Mouse (Mus musculus) activated CD4-positive, CD25-positive, alpha-beta regulatory T cell (primary cell): Measurements from ENCODE around the gene Aaas. TPM values are rescaled to one million over a fixed set of nuclear protein-coding genes. Genes with fewer than 3 reads are reported as not detected.

ENCODE experiments used
- polyA plus RNA-seq, 2 experiments: library from polyadenylated mRNA; unstranded; fragments of 100-300 nt; shearing (Covaris generic); gene quantifications; one replicate each; pipeline ENCODE4 v1.2.1; 2017

Aaas gene
- 10 to 100 TPM; 46.4 to 47.9 TPM for polyA plus RNA-seq

DNA sequence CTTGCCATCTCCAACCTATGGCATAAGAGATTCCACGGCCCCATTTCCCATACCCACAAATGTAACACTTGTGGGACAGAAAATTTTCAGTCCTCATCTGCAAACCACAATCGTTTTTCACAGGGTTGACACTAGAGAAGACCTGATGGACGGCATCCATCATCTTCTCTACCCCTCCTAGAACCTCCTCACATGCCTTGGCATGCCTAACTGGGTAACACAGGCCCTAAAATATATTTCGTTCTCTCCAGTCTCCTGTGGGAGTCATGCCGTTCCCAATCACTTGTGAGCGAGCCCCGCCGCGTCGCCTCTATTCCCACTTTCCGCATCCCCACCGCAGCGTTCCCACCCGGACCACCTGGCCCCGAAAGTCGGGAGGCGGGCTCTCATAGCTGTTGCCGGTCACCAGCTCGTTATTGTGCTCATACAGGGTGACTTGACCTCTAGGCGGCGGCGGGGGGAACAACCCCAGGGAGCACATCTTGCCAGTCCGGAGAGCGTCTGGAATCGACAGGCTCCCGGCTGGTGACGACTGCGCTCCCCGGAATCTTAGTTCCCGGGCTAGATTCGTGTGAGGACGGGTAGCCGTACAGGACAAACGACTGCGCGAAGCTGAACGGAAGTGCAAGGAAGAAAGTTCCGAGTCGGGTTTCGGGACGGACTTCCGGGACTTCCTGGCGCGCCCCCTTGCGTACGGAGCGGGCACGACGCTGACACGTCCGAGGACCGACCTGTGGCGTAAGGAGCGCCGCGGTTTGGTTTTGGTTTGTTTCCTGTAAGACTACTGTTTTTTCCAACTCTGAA, at the start of gene Aaas:
Aaas (minus strand) TSS at position 634 of the 804 bp plus-strand sequence.

GRCm38 (mm10) chr15:102366733-102367344, 16.3 kb upstream of the Aaas start, which contains the start of gene Sp7:
TSS of gene Sp7 (minus strand) at chr15:102367182.

GRCm38 (mm10) chr15:102331610-102332015, 19.0 kb downstream of the Aaas start, which contains the start of gene Myg1:
TSS of gene Myg1 (plus strand) at chr15:102331709.

GRCm38 (mm10) chr15:102326022-102326576, 24.5 kb downstream of the Aaas start, which contains the start of gene Pfdn5:
TSS of gene Pfdn5 (plus strand) at chr15:102326116.

DNA sequence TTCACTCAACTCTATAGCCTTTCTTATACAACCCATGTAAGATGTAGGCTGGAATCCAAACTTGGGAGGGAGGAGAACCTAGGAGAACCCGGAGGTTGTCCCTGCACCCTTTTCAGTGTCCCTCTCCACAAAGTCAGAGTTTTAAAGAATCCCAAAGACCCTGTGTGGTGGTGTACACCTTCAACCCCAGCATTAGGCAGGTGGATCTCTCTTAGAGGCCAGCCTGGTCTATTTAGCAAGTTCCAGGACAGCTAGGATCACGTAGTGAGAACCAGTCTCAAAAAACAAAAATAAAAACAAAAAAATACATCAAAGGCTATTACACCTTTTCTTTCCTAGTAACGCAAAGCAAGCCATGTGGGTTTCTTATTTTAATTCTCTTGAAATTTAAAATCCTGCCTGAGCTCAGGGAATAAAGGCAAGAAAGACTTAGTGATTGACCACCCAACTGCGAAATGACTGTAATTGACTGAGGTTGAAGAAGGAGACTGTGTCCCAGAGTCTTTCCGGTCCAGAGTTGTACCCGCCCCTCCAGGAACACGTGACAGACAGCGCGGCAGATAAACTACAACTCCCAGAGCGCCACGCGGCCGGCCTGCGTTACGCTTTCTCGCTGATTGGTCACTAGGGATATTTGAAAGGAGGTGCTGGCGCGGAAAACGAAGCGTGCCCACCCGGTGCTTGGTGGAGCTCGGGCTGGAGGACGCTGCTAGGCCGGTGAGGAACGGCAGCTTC, 54.8 kb downstream of the Aaas start, which contains the start of gene Espl1:
Espl1 (plus strand) TSS at position 634 of the 735 bp plus-strand sequence.

Other genes starting within 250 kb of the Aaas start
- gene Spryd3, start 214.5 kb downstream of the Aaas start, polyA plus RNA-seq, result 10 to 100 TPM; 55.1 to 60.3 TPM
- under 1 TPM in 1 of 2 experiments, not detected in 1; 0.33 TPM for gene Igfbp6, start 206.4 kb downstream of the Aaas start, polyA plus RNA-seq
- gene Soat2, start 200.2 kb downstream of the Aaas start, polyA plus RNA-seq, result 1 to 10 TPM in 1 of 2 experiments, under 1 TPM in 1; 0.87 to 4.3 TPM
- 100 to 1,000 TPM in 1 of 2 experiments, 10 to 100 TPM in 1; 82.9 to 100 TPM for gene Zfp740, start 147.5 kb downstream of the Aaas start, polyA plus RNA-seq
- 10 to 100 TPM; 11.0 to 21.9 TPM for gene Csad, start 146.0 kb downstream of the Aaas start, polyA plus RNA-seq
- gene Itgb7, start 118.8 kb downstream of the Aaas start, polyA plus RNA-seq, result 1,000 to 10,000 TPM in 1 of 2 experiments, 100 to 1,000 TPM in 1; 949 to 1,884 TPM
- 10 to 100 TPM; 28.5 to 42.8 TPM for gene Rarg, start 93.3 kb downstream of the Aaas start, polyA plus RNA-seq
- not detected for gene Gm9918, start 80.2 kb downstream of the Aaas start, polyA plus RNA-seq
- gene Mfsd5, start 71.3 kb downstream of the Aaas start, polyA plus RNA-seq, result 100 to 1,000 TPM; 108 to 122 TPM
- gene Espl1, start 54.5 kb downstream of the Aaas start, polyA plus RNA-seq, result 1 to 10 TPM; 2.4 to 3.3 TPM
- 100 to 1,000 TPM; 468 to 570 TPM for gene Pfdn5, start 24.7 kb downstream of the Aaas start, polyA plus RNA-seq
- gene Myg1, start 19.1 kb downstream of the Aaas start, polyA plus RNA-seq, result 10 to 100 TPM; 87.6 to 90.3 TPM
- gene Sp7, start 16.4 kb upstream of the Aaas start, polyA plus RNA-seq, result not detected
- 10 to 100 TPM; 10.7 to 15.1 TPM for gene Sp1, start 55.4 kb upstream of the Aaas start, polyA plus RNA-seq
- gene Amhr2, start 94.6 kb upstream of the Aaas start, polyA plus RNA-seq, result under 1 TPM in 1 of 2 experiments, not detected in 1; 0.49 TPM
- gene Prr13, start 108.3 kb upstream of the Aaas start, polyA plus RNA-seq, result 100 to 1,000 TPM; 479 to 749 TPM
- gene Pcbp2, start 119.8 kb upstream of the Aaas start, polyA plus RNA-seq, result 100 to 1,000 TPM in 1 of 2 experiments, 10 to 100 TPM in 1; 95.8 to 151 TPM
- 1 to 10 TPM in 1 of 2 experiments, not detected in 1; 1.5 TPM for gene Gm10337, start 153.0 kb upstream of the Aaas start, polyA plus RNA-seq
- gene Map3k12, start 166.3 kb upstream of the Aaas start, polyA plus RNA-seq, result 1 to 10 TPM; 6.4 to 7.5 TPM
- gene Tarbp2, start 167.4 kb upstream of the Aaas start, polyA plus RNA-seq, result 10 to 100 TPM; 44.3 to 51.1 TPM
- gene Npff, start 174.2 kb upstream of the Aaas start, polyA plus RNA-seq, result 1 to 10 TPM; 4.6 to 5.3 TPM